In the genomic region with DNA sequence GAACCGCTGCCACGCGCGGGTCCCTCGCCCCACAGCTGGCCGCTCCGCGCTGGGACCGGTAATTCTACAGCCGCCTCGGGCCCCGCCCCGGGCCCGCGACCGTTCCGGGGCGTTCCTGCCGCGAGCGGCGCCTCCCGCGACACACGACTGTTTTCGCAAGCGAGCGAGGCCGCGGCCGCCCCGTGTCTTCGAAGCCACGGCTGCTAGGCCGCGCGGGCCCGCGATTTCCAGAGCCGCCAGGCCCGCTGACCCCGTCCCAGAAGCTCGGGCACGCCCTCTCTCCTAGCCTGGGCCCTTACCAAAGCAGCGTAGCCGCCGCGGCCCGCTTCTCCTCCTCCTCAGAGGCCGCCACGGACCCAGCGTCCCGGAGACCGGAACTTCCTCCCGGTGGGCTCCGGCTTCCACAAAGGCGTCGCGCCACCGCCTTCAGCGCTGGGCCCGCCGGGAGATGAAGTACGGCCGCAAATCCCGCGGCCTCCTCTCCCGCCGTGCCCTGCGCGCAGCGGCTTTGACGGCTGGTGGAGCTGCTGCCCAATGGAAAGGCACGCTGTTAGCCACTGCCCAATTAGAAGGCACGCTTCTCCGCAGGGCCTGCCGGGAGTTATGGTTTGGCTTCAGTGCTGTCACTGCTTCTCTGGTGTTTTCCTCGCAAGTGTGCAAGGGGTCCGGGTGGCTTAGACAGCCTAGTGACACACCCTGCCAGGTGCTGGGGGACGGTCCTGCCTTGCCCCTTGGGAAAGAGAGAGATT, we compare ENCODE assay signal across 7 mouse cellular contexts. TPM values are rescaled to one million over a fixed set of nuclear protein-coding genes. Genes with fewer than 3 reads are reported as not detected.
DNase-seq lines count a peak whose midpoint lies in the region; ATAC-seq and TF ChIP-seq lines count a peak whose summit lies in the region.

No protein-coding gene starts in this region.

- no peaks in the 10 kb centered on the region for H3K9me3 ChIP-seq in embryonic facial prominence, embryonic 10.5 days
- H3K9me3 ChIP-seq in intestine, postnatal 0 days (ENCODE audit: control insufficient read depth): no peaks in the 10 kb centered on the region
- no peaks in the 10 kb centered on the region for H3K9me3 ChIP-seq in midbrain, embryonic 12.5 days

- peaks cover 24% of the 10 kb centered on the region for H3K36me3 ChIP-seq in embryonic facial prominence, embryonic 10.5 days (replicated peaks)
- H3K36me3 ChIP-seq in intestine, postnatal 0 days (ENCODE audit: control insufficient read depth, insufficient read depth): no peaks in the 10 kb centered on the region
- H3K36me3 ChIP-seq in midbrain, embryonic 12.5 days: peaks cover 12% of the 10 kb centered on the region
- no peaks in the 10 kb centered on the region; the same call in 1 of the 2 replicates for H3K36me3 ChIP-seq in small intestine, adult 2 months (ENCODE audit: control insufficient read depth, insufficient read depth, low read length)

- H3K4me2 ChIP-seq in intestine, postnatal 0 days (replicated peaks; ENCODE audit: low read depth): peak overlapping the region; percentile 81
- H3K4me2 ChIP-seq in midbrain, embryonic 12.5 days (replicated peaks): peak overlapping the region; percentile 76

- TF ChIP-seq CTCF in intestine, postnatal 0 days (IDR thresholded peaks at IDR 0.05; ENCODE audit: low read depth): peak; percentile 21; the same call in 1 of the 2 replicates
- no peak for TF ChIP-seq CTCF in small intestine, adult 2 months (IDR thresholded peaks at IDR 0.05; ENCODE audit: extremely low read depth, insufficient read length, insufficient replicate concordance, low read depth, low read length)

- ATAC-seq in intestine, postnatal 0 days: peak; percentile 98
- ATAC-seq in midbrain, embryonic 12.5 days (ENCODE audit: low FRiP score, low read depth): peak; percentile 99

- WGBS in embryonic facial prominence, embryonic 10.5 days: under 1% methylated on average over 80 of the region's 80 CpGs
- under 1% methylated on average over 76 of the region's 80 CpGs for WGBS in intestine, postnatal 0 days
- under 1% methylated on average over 79 of the region's 80 CpGs for WGBS in midbrain, embryonic 12.5 days
- under 1% methylated on average over 79 of the region's 80 CpGs for WGBS in small intestine, adult 2 months

- peak; percentile 95 for DNase-seq in adrenal gland, postnatal 10 days
- DNase-seq in embryonic facial prominence, embryonic 10.5 days (ENCODE audit: low spot score): peak; percentile 95
- peak; percentile 65 for DNase-seq in gonadal fat pad, adult 2 months (ENCODE audit: low read depth)
- peak; percentile 96 for DNase-seq in left cerebral cortex, postnatal 4 days

- H3K9ac ChIP-seq in intestine, postnatal 0 days (ENCODE audit: low read depth, low read length): peak overlapping the region; percentile 95
- peak overlapping the region; percentile 98 for H3K9ac ChIP-seq in midbrain, embryonic 12.5 days (replicated peaks)

- intact Hi-C loops in left cerebral cortex, postnatal 4 days (cut with DNase I): no loop called here

- peak overlapping the region; percentile 89 for H3K4me3 ChIP-seq in embryonic facial prominence, embryonic 10.5 days
- H3K4me3 ChIP-seq in intestine, postnatal 0 days (ENCODE audit: low read depth, low read length): peak overlapping the region; percentile 81
- H3K4me3 ChIP-seq in midbrain, embryonic 12.5 days: peak overlapping the region; percentile 98
- peak overlapping the region; percentile 87 for H3K4me3 ChIP-seq in small intestine, adult 2 months (ENCODE audit: low read depth, low read length)

- H3K27me3 ChIP-seq in embryonic facial prominence, embryonic 10.5 days (replicated peaks; ENCODE audit: low read depth, poor library complexity, severe bottlenecking): no peaks in the 10 kb centered on the region
- no peaks in the 10 kb centered on the region for H3K27me3 ChIP-seq in intestine, postnatal 0 days (replicated peaks; ENCODE audit: control insufficient read depth, insufficient read depth, low read length)
- no peaks in the 10 kb centered on the region for H3K27me3 ChIP-seq in midbrain, embryonic 12.5 days
- H3K27me3 ChIP-seq in small intestine, adult 2 months (ENCODE audit: control insufficient read depth, insufficient read depth, low read length): no peaks in the 10 kb centered on the region

- TF ChIP-seq POLR2A in small intestine, adult 2 months (IDR thresholded peaks at IDR 0.05; ENCODE audit: low read depth, low read length): peak; percentile 58

- H3K27ac ChIP-seq in embryonic facial prominence, embryonic 10.5 days (replicated peaks): peak overlapping the region; percentile 98
- peak overlapping the region; percentile 98 for H3K27ac ChIP-seq in intestine, postnatal 0 days (ENCODE audit: low read depth, low read length)
- H3K27ac ChIP-seq in midbrain, embryonic 12.5 days (replicated peaks): peak overlapping the region; percentile 95
- H3K27ac ChIP-seq in small intestine, adult 2 months (ENCODE audit: insufficient read depth, low read depth, low read length): peak overlapping the region; percentile 94

- peaks cover 16% of the 10 kb centered on the region for H3K4me1 ChIP-seq in embryonic facial prominence, embryonic 10.5 days
- H3K4me1 ChIP-seq in intestine, postnatal 0 days (replicated peaks; ENCODE audit: control insufficient read depth, insufficient read depth, low read length): peaks cover 7% of the 10 kb centered on the region
- peaks cover 16% of the 10 kb centered on the region for H3K4me1 ChIP-seq in midbrain, embryonic 12.5 days
- H3K4me1 ChIP-seq in small intestine, adult 2 months (ENCODE audit: control insufficient read depth, insufficient read depth, insufficient read length, low read length): peaks cover 10% of the 10 kb centered on the region; the same call in 1 of the 2 replicates

RNA-seq across cellular contexts. Expression of gene Rbm6, which starts 0.5 kb away (rescaled TPM):
- 10 to 100 TPM; 35.9 to 56.7 TPM for total RNA-seq in adrenal gland, postnatal 10 days (2021)
- polyA plus RNA-seq in embryonic facial prominence, embryonic 10.5 days (2016; fragmentation: Nextera tagmentation; extraction: Ambion mirVana): 114 and 116 TPM in 2 replicates
- 19.0 and 20.9 TPM in 2 replicates for polyA plus RNA-seq in gonadal fat pad, adult 2 months (2012; rRNA removed)
- polyA plus RNA-seq in intestine, postnatal 0 days (2015; fragmentation: Nextera tagmentation; extraction: Ambion mirVana): 21.1 and 26.2 TPM in 2 replicates
- 10 to 100 TPM; 73.4 to 79.0 TPM for total RNA-seq in left cerebral cortex, postnatal 4 days (2021)
- polyA plus RNA-seq in midbrain, embryonic 12.5 days (2016; fragmentation: Nextera tagmentation; extraction: Ambion mirVana): 135 and 153 TPM in 2 replicates
- 4.2 and 16.4 TPM in 2 replicates for polyA plus RNA-seq in small intestine, adult 2 months (2012; rRNA removed)

RNA-seq across cellular contexts. Expression of gene Mon1a, which starts 15.4 kb away (rescaled TPM):
- total RNA-seq in adrenal gland, postnatal 10 days (2021): 10 to 100 TPM; 11.1 to 13.1 TPM
- polyA plus RNA-seq in embryonic facial prominence, embryonic 10.5 days (2016; fragmentation: Nextera tagmentation; extraction: Ambion mirVana): 12.2 and 12.7 TPM in 2 replicates
- polyA plus RNA-seq in gonadal fat pad, adult 2 months (2012; rRNA removed): 24.5 and 26.2 TPM in 2 replicates
- polyA plus RNA-seq in intestine, postnatal 0 days (2015; fragmentation: Nextera tagmentation; extraction: Ambion mirVana): 31.6 and 34.7 TPM in 2 replicates
- 10 to 100 TPM; 15.2 to 16.1 TPM for total RNA-seq in left cerebral cortex, postnatal 4 days (2021)
- 16.5 and 19.2 TPM in 2 replicates for polyA plus RNA-seq in midbrain, embryonic 12.5 days (2016; fragmentation: Nextera tagmentation; extraction: Ambion mirVana)
- 59.0 and 147 TPM in 2 replicates for polyA plus RNA-seq in small intestine, adult 2 months (2012; rRNA removed)

RNA-seq across cellular contexts. Expression of gene Mst1r, which starts 34.1 kb away (rescaled TPM):
- 1 to 10 TPM; 5.6 to 8.5 TPM for total RNA-seq in adrenal gland, postnatal 10 days (2021)
- 0.65 and 1.1 TPM in 2 replicates for polyA plus RNA-seq in embryonic facial prominence, embryonic 10.5 days (2016; fragmentation: Nextera tagmentation; extraction: Ambion mirVana)
- polyA plus RNA-seq in gonadal fat pad, adult 2 months (2012; rRNA removed): 34.3 and 40.2 TPM in 2 replicates
- polyA plus RNA-seq in intestine, postnatal 0 days (2015; fragmentation: Nextera tagmentation; extraction: Ambion mirVana): 7.1 and 8.8 TPM in 2 replicates
- 1 to 10 TPM; 2.2 to 3.6 TPM for total RNA-seq in left cerebral cortex, postnatal 4 days (2021)
- polyA plus RNA-seq in midbrain, embryonic 12.5 days (2016; fragmentation: Nextera tagmentation; extraction: Ambion mirVana): 1.5 and 2.3 TPM in 2 replicates
- 46.4 and 94.7 TPM in 2 replicates for polyA plus RNA-seq in small intestine, adult 2 months (2012; rRNA removed)

RNA-seq across cellular contexts. Expression of gene Actl11, which starts 55.7 kb away (rescaled TPM):
- total RNA-seq in adrenal gland, postnatal 10 days (2021): not detected
- polyA plus RNA-seq in embryonic facial prominence, embryonic 10.5 days (2016; fragmentation: Nextera tagmentation; extraction: Ambion mirVana): not detected in 2 replicates
- 2.3 and 3.1 TPM in 2 replicates for polyA plus RNA-seq in gonadal fat pad, adult 2 months (2012; rRNA removed)
- polyA plus RNA-seq in intestine, postnatal 0 days (2015; fragmentation: Nextera tagmentation; extraction: Ambion mirVana): not detected in 2 replicates
- total RNA-seq in left cerebral cortex, postnatal 4 days (2021): not detected
- not detected in 2 replicates for polyA plus RNA-seq in midbrain, embryonic 12.5 days (2016; fragmentation: Nextera tagmentation; extraction: Ambion mirVana)
- polyA plus RNA-seq in small intestine, adult 2 months (2012; rRNA removed): not detected in 2 replicates

Comparison
In these comparisons a context has a peak if more than half of its experiments do, and no peak if none do; other contexts are left out.
1. Peak in every context shown above with its lines: DNase-seq, ATAC-seq, H3K4me3 ChIP-seq and H3K27ac ChIP-seq.